Mouse (Mus musculus): Measurements from ENCODE around the gene Slc5a3. TPM values are rescaled to one million over a fixed set of nuclear protein-coding genes. Genes with fewer than 3 reads are reported as not detected.

The Slc5a3 gene
- polyA plus RNA-seq, 1 experiment from 2014 or later, result 21.1 TPM

GRCm38 (mm10) chr16:92127226-92127625, 69.1 kb downstream of the Slc5a3 start:
- Histone ChIP-seq H3K4me3 (ENCODE audit: low read depth, low read length) (no peak overlapping the region), H3K9me3 (replicated peaks; ENCODE audit: control insufficient read depth, low read length, poor library complexity, severe bottlenecking) (no peaks in the 10 kb centered on the region; the same call in 1 of the 2 replicates), H3K4me2 (ENCODE audit: low read length) (no peak overlapping the region), H3K27me3 (ENCODE audit: control insufficient read depth, insufficient read depth, low read depth, low read length) (no peaks in the 10 kb centered on the region), H3K27ac (ENCODE audit: low read length) (no peak overlapping the region), H3K36me3 (ENCODE audit: control insufficient read depth, insufficient read depth, low read length) (no peaks in the 10 kb centered on the region), H3K4me1 (ENCODE audit: control insufficient read depth, insufficient read depth, low read length) (no peaks in the 10 kb centered on the region), H3K9ac (ENCODE audit: low read depth, low read length) (no peak overlapping the region)
- ATAC-seq, result no peak
- WGBS, result 57% methylated on average over 4 of the region's 4 CpGs

GRCm38 (mm10) chr16:92127666-92128065, 69.5 kb downstream of the Slc5a3 start:
- Histone ChIP-seq H3K9me3 (replicated peaks; ENCODE audit: control insufficient read depth, low read length, poor library complexity, severe bottlenecking) (no peaks in the 10 kb centered on the region; the same call in 1 of the 2 replicates), H3K4me1 (ENCODE audit: control insufficient read depth, insufficient read depth, low read length) (no peaks in the 10 kb centered on the region), H3K27me3 (ENCODE audit: control insufficient read depth, insufficient read depth, low read depth, low read length) (no peaks in the 10 kb centered on the region), H3K4me3 (ENCODE audit: low read depth, low read length) (no peak overlapping the region), H3K36me3 (ENCODE audit: control insufficient read depth, insufficient read depth, low read length) (no peaks in the 10 kb centered on the region), H3K27ac (ENCODE audit: low read length) (no peak overlapping the region), H3K4me2 (ENCODE audit: low read length) (no peak overlapping the region), H3K9ac (ENCODE audit: low read depth, low read length) (no peak overlapping the region)
- no peak for ATAC-seq
- WGBS, result 88% methylated on average over 5 of the region's 5 CpGs

DNA sequence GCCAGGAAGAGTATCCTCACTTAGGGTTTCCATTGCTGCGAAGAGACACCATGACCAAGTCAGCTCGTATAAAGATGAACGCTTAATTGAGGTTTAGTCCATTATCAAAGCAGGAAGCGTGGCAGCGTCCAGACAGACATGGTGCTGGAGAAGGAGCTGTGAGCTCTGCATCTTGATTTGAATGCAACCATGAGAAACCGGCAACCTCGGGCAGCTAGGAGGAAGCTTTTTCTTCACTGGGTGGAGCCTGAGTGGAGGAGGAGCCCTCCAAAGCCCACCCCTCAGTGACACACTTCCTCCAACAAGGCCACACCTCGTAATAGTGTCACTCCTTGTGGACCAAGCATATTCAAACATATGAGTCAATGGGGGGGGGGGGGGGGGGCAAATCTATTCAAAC, 71.7 kb downstream of the Slc5a3 start:
- H3K4me3 ChIP-seq (ENCODE audit: low read depth, low read length), result no peak overlapping the region
- H3K27ac ChIP-seq (ENCODE audit: low read length), result no peak overlapping the region
- no peak overlapping the region for H3K4me2 ChIP-seq (ENCODE audit: low read length)
- H3K4me1 ChIP-seq (ENCODE audit: control insufficient read depth, insufficient read depth, low read length), result peaks cover 5% of the 10 kb centered on the region; the same call in 1 of the 2 replicates
- no peak overlapping the region for H3K9ac ChIP-seq (ENCODE audit: low read depth, low read length)
- 93% methylated on average over 8 of the region's 8 CpGs for WGBS
- no peaks in the 10 kb centered on the region for H3K36me3 ChIP-seq (ENCODE audit: control insufficient read depth, insufficient read depth, low read length)
- ATAC-seq, result no peak
- H3K27me3 ChIP-seq (ENCODE audit: control insufficient read depth, insufficient read depth, low read depth, low read length), result no peaks in the 10 kb centered on the region
- no peaks in the 10 kb centered on the region for H3K9me3 ChIP-seq (replicated peaks; ENCODE audit: control insufficient read depth, low read length, poor library complexity, severe bottlenecking)

GRCm38 (mm10) chr16:92132511-92132910, 74.4 kb downstream of the Slc5a3 start:
- no peaks in the 10 kb centered on the region for H3K9me3 ChIP-seq (replicated peaks; ENCODE audit: control insufficient read depth, low read length, poor library complexity, severe bottlenecking)
- WGBS, result 89% methylated on average over 4 of the region's 4 CpGs
- H3K27ac ChIP-seq (ENCODE audit: low read length), result no peak overlapping the region
- peaks cover 6% of the 10 kb centered on the region; the same call in 1 of the 2 replicates for H3K4me1 ChIP-seq (ENCODE audit: control insufficient read depth, insufficient read depth, low read length)
- H3K4me2 ChIP-seq (ENCODE audit: low read length), result no peak overlapping the region
- H3K9ac ChIP-seq (ENCODE audit: low read depth, low read length), result no peak overlapping the region
- no peak overlapping the region for H3K4me3 ChIP-seq (ENCODE audit: low read depth, low read length)
- no peaks in the 10 kb centered on the region for H3K36me3 ChIP-seq (ENCODE audit: control insufficient read depth, insufficient read depth, low read length)
- no peaks in the 10 kb centered on the region for H3K27me3 ChIP-seq (ENCODE audit: control insufficient read depth, insufficient read depth, low read depth, low read length)
- no peak for ATAC-seq

- WGBS, result 67% methylated on average over 11 of the region's 11 CpGs
- Histone ChIP-seq H3K4me1 (ENCODE audit: control insufficient read depth, insufficient read depth, low read length) (peaks cover 10% of the 10 kb centered on the region), H3K4me3 (ENCODE audit: low read depth, low read length) (no peak overlapping the region), H3K4me2 (ENCODE audit: low read length) (no peak overlapping the region), H3K9me3 (replicated peaks; ENCODE audit: control insufficient read depth, low read length, poor library complexity, severe bottlenecking) (no peaks in the 10 kb centered on the region), H3K36me3 (ENCODE audit: control insufficient read depth, insufficient read depth, low read length) (no peaks in the 10 kb centered on the region), H3K27me3 (ENCODE audit: control insufficient read depth, insufficient read depth, low read depth, low read length) (no peaks in the 10 kb centered on the region), H3K9ac (ENCODE audit: low read depth, low read length) (no peak overlapping the region), H3K27ac (ENCODE audit: low read length) (peak overlapping the region; percentile 64)
- ATAC-seq, result no peak
Observed at GRCm38 (mm10) chr16:92134148-92134764, 76.1 kb downstream of the Slc5a3 start.

DNA sequence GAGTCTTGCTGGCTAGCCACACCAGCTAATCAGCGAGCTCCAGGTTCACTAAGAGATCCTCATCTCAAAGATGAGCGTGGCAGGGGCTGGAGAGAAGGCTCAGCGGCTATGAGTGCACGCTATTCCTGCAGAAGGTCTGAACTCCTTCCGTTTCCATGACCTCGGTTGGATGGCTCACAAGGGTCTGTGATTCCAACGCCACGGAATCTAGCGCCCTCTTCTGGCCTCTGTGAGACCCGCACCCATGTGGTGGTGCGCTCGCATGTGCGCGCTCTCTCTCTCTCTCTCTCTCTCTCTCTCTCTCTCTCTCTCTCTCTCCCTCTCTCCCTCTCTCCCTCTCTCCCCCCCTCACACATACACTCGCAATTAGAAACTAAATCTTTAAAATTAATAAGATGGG, 78.2 kb downstream of the Slc5a3 start:
- H3K27me3 ChIP-seq (ENCODE audit: control insufficient read depth, insufficient read depth, low read depth, low read length), result no peaks in the 10 kb centered on the region
- 95% methylated on average over 15 of the region's 15 CpGs for WGBS
- H3K4me2 ChIP-seq (ENCODE audit: low read length), result no peak overlapping the region
- no peaks in the 10 kb centered on the region for H3K36me3 ChIP-seq (ENCODE audit: control insufficient read depth, insufficient read depth, low read length)
- no peak overlapping the region for H3K9ac ChIP-seq (ENCODE audit: low read depth, low read length)
- no peaks in the 10 kb centered on the region for H3K9me3 ChIP-seq (replicated peaks; ENCODE audit: control insufficient read depth, low read length, poor library complexity, severe bottlenecking)
- H3K4me1 ChIP-seq (ENCODE audit: control insufficient read depth, insufficient read depth, low read length), result peaks cover 18% of the 10 kb centered on the region
- H3K27ac ChIP-seq (ENCODE audit: low read length), result no peak overlapping the region
- no peak for ATAC-seq
- H3K4me3 ChIP-seq (ENCODE audit: low read depth, low read length), result no peak overlapping the region

Other genes with a start within 250 kb of the Slc5a3 start
- 169 and 177 TPM in 2 replicates for gene Mrps6, start 52 bp upstream of the Slc5a3 start, polyA plus RNA-seq (2015; fragmentation: Nextera tagmentation; extraction: Ambion mirVana)
- gene Gm49711, start within 50 bp of the Slc5a3 start, polyA plus RNA-seq (2015; fragmentation: Nextera tagmentation; extraction: Ambion mirVana), result 0.32 and 0.67 TPM in 2 replicates
- 8.1 and 8.5 TPM in 2 replicates for gene Kcne2, start 234.1 kb downstream of the Slc5a3 start, polyA plus RNA-seq (2015; fragmentation: Nextera tagmentation; extraction: Ambion mirVana)
- 56.0 and 62.3 TPM in 2 replicates for gene Smim11, start 243.0 kb downstream of the Slc5a3 start, polyA plus RNA-seq (2015; fragmentation: Nextera tagmentation; extraction: Ambion mirVana)